Mouse (Mus musculus): ENCODE measurements at regions not wholly inside any gene's neighbourhood (a gene's known extent, or its start where the extent isn't known, plus 50 kb on each side); places are given as distances from the start of the nearest gene placed in this dataset.

DNA sequence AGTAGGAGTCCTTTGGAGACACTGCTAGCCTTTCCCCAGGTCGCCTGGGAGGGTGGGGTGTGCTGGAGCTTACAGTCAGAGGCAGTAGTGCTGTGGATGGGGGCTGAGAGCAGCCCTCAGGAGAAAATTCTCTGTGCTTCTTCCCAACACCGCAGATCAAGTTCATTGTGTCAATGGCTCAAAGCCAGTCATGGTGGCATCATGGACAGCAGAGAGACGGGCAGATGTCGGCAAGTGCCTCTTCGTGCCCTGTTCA is 262.9 kb upstream of the Dynlrb2 start:
- TF ChIP-seq CTCF (IDR thresholded peaks at IDR 0.05; ENCODE audit: low read depth) (no peak), EP300 (IDR thresholded peaks at IDR 0.05; ENCODE audit: low read depth) (no peak)

Measured in liver, embryonic 14.5 days (tissue).